Mouse (Mus musculus) forebrain, embryonic 11.5 days (tissue): Measurements from ENCODE around the gene Xxylt1. TPM values are rescaled to one million over a fixed set of nuclear protein-coding genes. Genes with fewer than 3 reads are reported as not detected.

Source experiments
- ATAC-seq: fragments of 200-750 bp; cut with Nextera tagmentation; replicated peaks from 2 replicates; pipeline ENCODE4 v1.8.0; 2017; ENCODE audit warnings: moderate TSS enrichment; ENCODE audit not compliant: low FRiP score
- DNase-seq: peaks from one replicate; pipeline ENCODE4 v3.0.0-alpha.2; 2017; ENCODE audit warnings: low spot score
- H3K27ac ChIP-seq: fragments of 300-500 bp; sonication (generic); 2 replicates; pipeline ENCODE4 v1.5.1; 2014; ENCODE audit warnings: low read depth, low read length
- H3K27me3 ChIP-seq: fragments of 300-500 bp; sonication (generic); 2 replicates; pipeline ENCODE4 v1.6.1; 2014; ENCODE audit warnings: mild to moderate bottlenecking, low read length, mixed read lengths; ENCODE audit not compliant: control insufficient read depth, insufficient read depth
- H3K36me3 ChIP-seq: fragments of 300-500 bp; sonication (generic); 2 replicates; pipeline ENCODE4 v1.6.1; 2014; ENCODE audit warnings: mild to moderate bottlenecking, low read length, moderate library complexity, mixed read lengths; ENCODE audit not compliant: control insufficient read depth, insufficient read depth
- H3K4me1 ChIP-seq: fragments of 300-500 bp; sonication (generic); replicated peaks from 2 replicates; pipeline ENCODE4 v1.6.1; 2014; ENCODE audit warnings: low read length, mixed read lengths; ENCODE audit not compliant: control insufficient read depth, insufficient read depth
- H3K4me2 ChIP-seq: fragments of 300-500 bp; sonication (generic); 2 replicates; pipeline ENCODE4 v1.6.1; 2014; ENCODE audit warnings: low read depth, mild to moderate bottlenecking, low read length, moderate library complexity, mixed read lengths; ENCODE audit not compliant: severe bottlenecking
- H3K4me3 ChIP-seq: fragments of 300-500 bp; sonication (generic); 2 replicates; pipeline ENCODE4 v1.5.1; 2014; ENCODE audit warnings: low read depth, low read length
- H3K9ac ChIP-seq: fragments of 300-500 bp; sonication (generic); 2 replicates; pipeline ENCODE4 v1.6.1; 2014; ENCODE audit warnings: low read length
- H3K9me3 ChIP-seq: fragments of 300-500 bp; sonication (generic); 2 replicates; pipeline ENCODE4 v1.6.1; 2016; ENCODE audit warnings: low read length, mixed read lengths; ENCODE audit not compliant: control insufficient read depth
- WGBS: fragments of 180-500 bp; shearing (Covaris S2); extraction: QIAGEN DNeasy Blood & Tissue Kit; methylation state at CpG from one replicate; pipeline ENCODE4 v1.1.7; 2014; 5-methylcytosine and 5-hydroxymethylcytosine counted together
- polyA plus RNA-seq: library from polyadenylated mRNA; unstranded; fragments of >200 nt; fragmentation: Nextera tagmentation; extraction: Ambion mirVana; gene quantifications from 2 replicates; pipeline ENCODE4 v1.2.1, GENCODE M21; 2014

The Xxylt1 gene
- polyA plus RNA-seq, 1 experiment from 2014 or later, result 14.7 TPM

DNA sequence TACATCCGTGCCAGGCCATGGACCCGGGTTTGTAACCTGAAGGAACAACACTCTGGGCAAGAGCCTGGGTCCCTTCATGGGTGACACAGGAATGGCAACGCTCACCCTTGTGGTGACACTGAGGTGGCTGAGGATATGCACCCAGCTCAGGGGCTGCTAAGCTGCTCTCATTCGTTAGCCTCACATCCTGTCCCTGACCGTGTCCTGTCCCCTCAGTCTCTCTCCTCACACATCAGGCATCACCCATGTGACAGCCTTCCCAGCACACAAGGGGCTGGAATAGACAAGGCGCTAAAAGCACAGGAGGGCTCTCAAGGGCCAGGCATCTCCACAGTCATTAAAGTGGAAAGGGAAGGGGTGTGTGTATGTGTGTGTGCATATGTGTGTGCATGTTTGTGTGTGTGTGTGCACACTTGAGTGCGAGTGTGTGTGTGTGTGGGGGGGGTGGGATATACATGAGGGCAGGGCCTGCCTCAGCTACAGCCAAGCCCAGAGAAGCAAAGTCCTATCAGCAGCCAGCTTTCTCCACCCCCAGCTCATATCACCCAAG lies 29.0 kb downstream of the Xxylt1 start:
- H3K4me3 ChIP-seq, result no peak overlapping the region

DNA sequence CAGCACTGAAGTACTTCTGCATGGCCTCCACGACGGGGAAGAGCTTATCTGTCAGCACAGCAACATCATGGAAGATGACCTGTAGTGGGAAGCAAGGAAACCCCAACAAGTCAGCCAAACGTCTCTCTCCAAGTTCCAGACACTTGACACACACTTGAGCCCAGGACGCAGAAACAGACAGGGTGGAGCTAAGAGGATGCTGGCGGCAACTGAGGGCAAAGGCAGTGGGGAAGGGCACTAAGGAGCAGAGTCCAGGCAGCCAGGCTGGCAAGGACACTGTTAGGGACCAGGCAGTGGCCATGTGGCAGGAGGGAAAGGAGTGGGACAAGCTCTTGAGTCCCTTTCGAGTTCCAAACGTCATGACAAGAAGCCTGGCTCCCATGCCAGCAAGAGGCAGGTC lies 30.5 kb downstream of the Xxylt1 start:
- 86% methylated on average over 7 of the region's 7 CpGs for WGBS
- H3K4me2 ChIP-seq, result no peak overlapping the region
- H3K4me1 ChIP-seq, result no peaks in the 10 kb centered on the region
- H3K36me3 ChIP-seq, result no peaks in the 10 kb centered on the region
- H3K27ac ChIP-seq, result no peak overlapping the region
- DNase-seq (no peak), ATAC-seq (no peak)
- no peak overlapping the region for H3K9ac ChIP-seq
- H3K9me3 ChIP-seq, result no peaks in the 10 kb centered on the region
- H3K27me3 ChIP-seq, result no peaks in the 10 kb centered on the region
- H3K4me3 ChIP-seq, result no peak overlapping the region

More for the DNA sequence above, 29.0 kb downstream of the Xxylt1 start:
- ATAC-seq (no peak), DNase-seq (no peak)
- H3K36me3 ChIP-seq, result no peaks in the 10 kb centered on the region
- no peak overlapping the region for H3K4me2 ChIP-seq
- H3K27me3 ChIP-seq, result no peaks in the 10 kb centered on the region
- no peak overlapping the region for H3K27ac ChIP-seq
- 82% methylated on average over 7 of the region's 7 CpGs for WGBS
- no peaks in the 10 kb centered on the region for H3K4me1 ChIP-seq
- H3K9ac ChIP-seq, result no peak overlapping the region
- no peaks in the 10 kb centered on the region for H3K9me3 ChIP-seq

DNA sequence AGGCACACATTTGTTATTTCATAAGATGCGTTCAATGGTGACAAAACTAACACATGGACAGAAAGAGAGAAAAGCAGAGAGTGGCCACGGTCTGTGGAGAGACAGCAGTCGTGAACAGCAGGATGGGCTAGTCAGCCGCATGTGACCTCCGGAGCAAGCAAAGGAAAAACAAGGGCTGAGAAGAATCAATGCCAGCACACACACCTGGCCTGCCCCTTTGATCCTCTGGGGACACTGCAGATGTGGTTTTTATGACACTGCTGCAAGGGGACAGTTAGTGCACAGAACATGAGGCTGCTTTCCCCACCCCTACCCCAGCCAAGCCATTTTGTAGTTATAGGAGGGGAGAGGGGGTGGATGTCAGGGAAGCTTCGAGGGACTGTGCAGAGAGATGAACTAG lies 33.0 kb downstream of the Xxylt1 start:
- Histone ChIP-seq H3K9me3 (no peaks in the 10 kb centered on the region), H3K9ac (no peak overlapping the region), H3K4me1 (no peaks in the 10 kb centered on the region), H3K4me3 (no peak overlapping the region), H3K36me3 (no peaks in the 10 kb centered on the region), H3K27ac (no peak overlapping the region), H3K27me3 (no peaks in the 10 kb centered on the region), H3K4me2 (no peak overlapping the region)
- ATAC-seq (no peak), DNase-seq (no peak)
- 94% methylated on average over 6 of the region's 6 CpGs for WGBS

DNA sequence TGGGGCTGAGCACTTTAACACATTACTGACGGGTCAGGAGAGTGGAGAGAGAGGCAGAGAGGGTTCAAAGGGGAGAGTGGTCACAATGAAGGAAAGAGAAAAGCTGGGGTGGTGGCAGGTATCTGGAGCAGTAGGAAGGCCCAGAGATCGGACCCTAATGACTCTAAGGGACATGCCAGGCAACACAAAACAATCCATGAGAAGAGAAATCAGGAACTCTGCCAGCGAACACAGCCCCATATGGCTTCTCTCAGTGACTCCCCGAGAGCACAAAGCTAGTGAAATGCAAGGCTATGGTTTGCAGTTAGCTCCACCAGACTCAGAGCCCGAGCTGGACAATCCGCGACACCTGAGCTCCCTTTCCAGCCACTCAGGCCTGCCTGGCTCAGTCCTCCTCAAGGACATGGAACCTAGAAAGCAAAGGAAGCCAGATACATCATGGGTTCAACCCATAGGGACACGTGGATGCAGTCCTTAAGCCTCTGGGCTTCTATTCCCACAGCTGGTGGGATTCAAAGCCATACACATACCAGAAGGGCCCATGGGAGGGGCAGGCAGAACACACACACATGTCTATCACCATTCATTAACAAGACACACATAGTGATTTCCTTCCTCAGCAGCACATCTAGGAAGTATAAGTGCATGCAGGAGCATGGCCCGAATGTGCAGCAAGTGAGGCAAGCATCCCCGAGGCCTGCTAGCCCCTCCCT lies 33.9 kb downstream of the Xxylt1 start:
- ATAC-seq (no peak), DNase-seq (no peak)
- Histone ChIP-seq H3K27me3 (no peaks in the 10 kb centered on the region), H3K36me3 (no peaks in the 10 kb centered on the region), H3K9me3 (no peaks in the 10 kb centered on the region), H3K4me3 (no peak overlapping the region), H3K4me2 (no peak overlapping the region), H3K27ac (no peak overlapping the region), H3K4me1 (no peaks in the 10 kb centered on the region), H3K9ac (no peak overlapping the region)
- WGBS, result 85% methylated on average over 10 of the region's 10 CpGs

DNA sequence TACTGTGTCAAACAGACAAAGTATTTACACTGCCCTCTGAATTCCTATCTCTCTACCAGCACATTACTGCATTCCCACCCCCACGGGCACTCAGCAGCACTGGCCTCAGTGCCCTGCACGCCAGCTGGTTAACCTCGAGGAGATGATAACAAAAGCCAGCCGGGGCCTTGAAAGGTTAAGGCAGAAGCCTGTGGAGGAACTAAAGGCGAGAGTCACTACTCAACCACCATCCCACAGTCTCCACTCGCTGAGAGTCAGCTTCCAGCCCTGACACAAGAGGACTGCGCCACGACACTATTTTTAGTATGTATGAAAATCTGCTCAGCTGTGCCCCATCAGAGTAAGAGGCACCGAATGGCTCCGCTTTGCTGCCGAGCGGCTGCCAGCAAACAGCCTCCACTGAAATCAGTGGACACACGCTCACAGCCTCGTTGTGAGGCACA lies 35.0 kb downstream of the Xxylt1 start:
- Histone ChIP-seq H3K4me1 (no peaks in the 10 kb centered on the region), H3K9me3 (no peaks in the 10 kb centered on the region), H3K9ac (no peak overlapping the region), H3K36me3 (no peaks in the 10 kb centered on the region), H3K27ac (no peak overlapping the region), H3K4me2 (no peak overlapping the region), H3K27me3 (no peaks in the 10 kb centered on the region), H3K4me3 (no peak overlapping the region)
- no peak for DNase-seq
- 80% methylated on average over 14 of the region's 14 CpGs for WGBS
- no peak for ATAC-seq

DNA sequence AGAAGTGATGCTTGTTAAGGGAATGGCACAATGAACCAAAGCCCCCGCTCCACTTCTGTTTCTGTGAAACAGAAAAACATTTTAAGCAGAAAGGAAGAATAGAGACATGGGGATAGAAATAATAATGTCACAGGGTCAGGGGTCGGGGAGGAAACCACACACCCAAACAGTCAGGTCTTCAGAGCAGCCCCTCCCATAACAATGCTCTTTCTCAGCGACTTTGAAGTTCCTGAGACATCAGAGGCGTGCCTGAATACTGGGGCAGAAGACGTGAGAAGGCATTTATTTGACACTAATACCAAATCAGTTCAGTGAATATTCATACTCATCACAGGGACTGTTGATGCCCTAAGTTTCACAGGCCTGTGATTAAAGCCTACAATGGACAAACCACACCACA lies 36.0 kb downstream of the Xxylt1 start:
- Histone ChIP-seq H3K27me3 (no peaks in the 10 kb centered on the region), H3K9me3 (no peaks in the 10 kb centered on the region), H3K4me1 (no peaks in the 10 kb centered on the region), H3K36me3 (no peaks in the 10 kb centered on the region), H3K4me2 (no peak overlapping the region), H3K4me3 (no peak overlapping the region), H3K27ac (no peak overlapping the region), H3K9ac (no peak overlapping the region)
- no peak for ATAC-seq
- DNase-seq, result no peak
- 69% methylated on average over 5 of the region's 5 CpGs for WGBS

DNA sequence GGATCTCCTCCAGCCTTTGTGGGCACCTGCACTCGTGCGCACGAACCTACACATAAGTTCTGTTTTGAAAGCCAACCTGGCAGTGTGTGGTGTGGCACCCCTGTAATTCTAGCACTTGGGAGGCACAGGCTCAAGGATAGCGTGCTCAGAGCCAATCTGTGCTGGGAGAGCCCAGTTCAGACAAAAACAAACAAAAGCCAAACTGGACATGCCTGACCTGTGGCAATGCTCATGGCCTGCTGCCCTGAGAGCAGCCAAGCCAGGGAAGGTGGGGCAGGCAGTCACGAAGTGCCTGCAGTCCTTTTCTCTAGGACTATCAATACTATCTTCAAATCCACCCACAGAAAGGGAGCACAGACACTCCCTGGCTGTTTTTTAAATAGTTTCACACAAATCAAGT lies 38.1 kb downstream of the Xxylt1 start:
- no peak overlapping the region for H3K27ac ChIP-seq
- H3K9ac ChIP-seq, result no peak overlapping the region
- H3K4me3 ChIP-seq, result no peak overlapping the region
- H3K4me2 ChIP-seq, result no peak overlapping the region
- DNase-seq (no peak), ATAC-seq (no peak)
- no peaks in the 10 kb centered on the region for H3K4me1 ChIP-seq
- no peaks in the 10 kb centered on the region for H3K27me3 ChIP-seq
- no peaks in the 10 kb centered on the region for H3K9me3 ChIP-seq
- WGBS, result 91% methylated on average over 5 of the region's 5 CpGs
- H3K36me3 ChIP-seq, result no peaks in the 10 kb centered on the region

DNA sequence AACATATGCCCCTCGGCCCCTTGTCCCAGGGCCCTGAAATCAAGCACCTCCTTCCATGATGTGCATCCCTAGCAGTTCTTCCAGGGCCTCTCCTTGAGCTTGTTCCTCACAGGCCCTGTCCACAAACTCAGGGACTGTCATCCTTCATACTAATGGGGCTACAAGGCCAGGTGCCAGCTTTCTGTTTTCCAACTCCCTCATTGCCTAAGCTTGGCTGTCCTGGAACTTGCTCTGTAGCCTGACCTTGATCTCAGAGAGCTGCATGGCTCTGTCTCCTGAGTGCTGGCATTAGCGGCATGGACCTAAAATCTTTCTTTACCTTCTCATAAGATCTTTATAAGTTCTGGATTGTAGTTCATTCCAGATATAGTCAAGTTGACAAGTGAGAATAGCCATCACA lies 39.7 kb downstream of the Xxylt1 start:
- H3K36me3 ChIP-seq, result no peaks in the 10 kb centered on the region
- no peak overlapping the region for H3K4me2 ChIP-seq
- H3K9ac ChIP-seq, result no peak overlapping the region
- ATAC-seq (no peak), DNase-seq (no peak)
- no peaks in the 10 kb centered on the region for H3K4me1 ChIP-seq
- no peak overlapping the region for H3K4me3 ChIP-seq
- WGBS, result 90% methylated on average over 2 of the region's 2 CpGs
- H3K9me3 ChIP-seq, result no peaks in the 10 kb centered on the region
- no peaks in the 10 kb centered on the region for H3K27me3 ChIP-seq
- H3K27ac ChIP-seq, result no peak overlapping the region
